Mouse (Mus musculus): ENCODE data around the gene Det1. TPM values are rescaled to one million over a fixed set of nuclear protein-coding genes. Genes with fewer than 3 reads are reported as not detected.

Det1 gene
- total RNA-seq, 2 experiments from 2014 or later, result 17.9 to 22.1 TPM

- no peak for DNase-seq
- Histone ChIP-seq H3K4me3 (peak overlapping the region; percentile 44), H3K27ac (no peak overlapping the region)
- no peak for TF ChIP-seq CTCF (IDR thresholded peaks at IDR 0.05)
- intact Hi-C loops (cut with DNase I), result no loop called here
Observed at GRCm38 (mm10) chr7:78881607-78882468, 34.8 kb upstream of the Det1 start.

GRCm38 (mm10) chr7:78872831-78873230 is 25.8 kb upstream of the Det1 start:
- Histone ChIP-seq H3K4me3 (no peak overlapping the region), H3K27ac (no peak overlapping the region)
- DNase-seq, result no peak
- TF ChIP-seq CTCF (IDR thresholded peaks at IDR 0.05), result no peak
- intact Hi-C loops (cut with DNase I), result no loop called here

DNA sequence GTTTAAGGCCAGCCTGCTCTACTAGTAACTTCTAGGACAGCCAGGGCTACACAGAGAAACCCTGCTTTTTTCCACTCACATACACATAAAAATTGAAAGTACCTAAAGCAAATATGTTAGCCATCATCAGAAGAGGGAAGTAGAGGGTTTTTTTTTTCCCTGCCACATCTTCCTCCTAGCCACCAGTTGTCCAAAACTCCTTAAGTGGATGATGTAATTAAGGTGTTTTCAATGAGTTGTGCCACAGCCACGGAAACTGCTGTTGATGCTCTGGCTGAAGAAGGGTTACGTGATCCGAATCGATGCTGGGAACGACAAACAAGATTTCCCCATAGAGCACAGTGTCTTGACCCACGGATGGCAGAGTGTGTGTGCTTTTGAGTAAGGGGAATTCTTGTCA is 25.3 kb upstream of the Det1 start:
- intact Hi-C loops (cut with DNase I), result no loop called here
- DNase-seq, result no peak
- no peak for TF ChIP-seq CTCF (IDR thresholded peaks at IDR 0.05)
- no peak overlapping the region for H3K4me3 ChIP-seq
- H3K27ac ChIP-seq, result no peak overlapping the region

DNA sequence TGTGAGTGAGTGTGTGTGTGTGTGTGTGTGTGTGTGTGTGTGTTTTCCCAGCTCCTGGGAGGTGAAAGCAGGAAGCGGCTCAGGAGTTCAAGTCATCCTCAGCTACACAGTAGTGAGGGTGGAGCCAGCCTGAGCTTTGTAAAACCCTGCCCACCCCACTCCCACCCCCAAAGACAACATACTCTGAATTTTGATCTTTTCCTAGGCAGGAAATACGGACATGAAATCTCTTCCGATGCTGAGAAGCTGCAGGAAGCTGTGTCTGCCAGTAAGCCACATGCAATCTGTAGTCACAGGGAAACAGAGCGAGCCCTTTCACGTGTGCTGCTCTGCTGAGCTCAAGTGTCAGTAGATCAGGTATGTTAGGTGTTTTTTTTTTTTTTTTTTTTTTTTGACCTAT is 21.7 kb upstream of the Det1 start:
- intact Hi-C loops (cut with DNase I), result no loop called here
- Histone ChIP-seq H3K27ac (no peak overlapping the region), H3K4me3 (no peak overlapping the region)
- DNase-seq, result no peak
- no peak for TF ChIP-seq CTCF (IDR thresholded peaks at IDR 0.05)

GRCm38 (mm10) chr7:78865212-78865949 is 18.3 kb upstream of the Det1 start:
- no peak overlapping the region for H3K4me3 ChIP-seq
- no peak for DNase-seq
- intact Hi-C loops (cut with DNase I), result no loop called here
- no peak overlapping the region for H3K27ac ChIP-seq
- no peak for TF ChIP-seq CTCF (IDR thresholded peaks at IDR 0.05)

DNA sequence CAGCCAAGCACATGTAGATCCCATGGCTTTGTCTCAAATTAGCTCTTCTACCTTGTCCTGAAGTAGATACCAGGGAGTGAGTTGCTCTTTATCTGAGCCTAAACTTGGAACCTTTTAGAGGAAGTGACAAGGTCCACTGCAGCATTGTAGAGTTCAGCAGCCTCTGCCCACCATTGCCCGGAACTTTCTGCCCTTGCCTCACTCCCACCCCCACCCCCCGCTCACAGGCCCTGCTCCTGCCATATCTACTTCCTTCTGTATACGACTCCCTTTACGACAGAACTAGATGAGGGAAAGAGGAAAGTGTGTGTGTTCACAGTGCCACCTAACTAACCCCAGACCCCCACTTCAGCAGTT is 17.4 kb upstream of the Det1 start:
- no peak for TF ChIP-seq CTCF (IDR thresholded peaks at IDR 0.05)
- no peak overlapping the region for H3K27ac ChIP-seq
- H3K4me3 ChIP-seq, result no peak overlapping the region
- intact Hi-C loops (cut with DNase I), result no loop called here
- no peak for DNase-seq

- H3K4me3 ChIP-seq, result no peak overlapping the region
- no peak for DNase-seq
- intact Hi-C loops (cut with DNase I), result no loop called here
- H3K27ac ChIP-seq, result no peak overlapping the region
- no peak for TF ChIP-seq CTCF (IDR thresholded peaks at IDR 0.05)
Observed at GRCm38 (mm10) chr7:78863796-78864445, 16.9 kb upstream of the Det1 start.

DNA sequence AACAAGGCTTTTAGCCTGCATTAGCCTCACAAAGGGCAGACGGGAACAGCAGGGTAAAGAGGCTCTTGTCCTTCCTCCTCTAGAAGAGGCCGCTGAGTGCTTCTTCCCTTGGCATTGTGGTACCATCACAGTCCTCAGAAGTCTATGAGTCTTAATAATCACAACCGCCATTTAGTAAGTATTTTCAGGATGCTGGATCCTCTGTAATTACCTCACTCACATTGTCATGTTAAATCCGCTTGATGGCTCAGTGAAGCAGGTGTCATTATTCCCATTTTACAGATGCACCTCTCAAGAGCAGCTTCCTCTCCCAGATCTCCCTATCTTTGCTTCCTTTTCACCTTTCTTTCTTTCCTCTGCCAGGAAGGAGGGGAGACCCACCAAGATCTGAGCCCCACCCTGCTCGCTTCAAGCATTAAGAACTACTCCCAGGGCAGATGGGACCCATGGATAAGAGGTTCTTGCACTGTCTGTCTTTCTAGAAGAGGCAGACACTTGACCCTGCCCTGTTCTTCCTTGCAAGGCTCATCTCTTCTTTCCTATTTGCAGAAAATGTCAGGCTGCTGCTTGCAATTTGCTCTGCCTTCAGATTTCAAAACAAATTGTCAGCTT is 8.1 kb upstream of the Det1 start:
- DNase-seq, result no peak
- no peak for TF ChIP-seq CTCF (IDR thresholded peaks at IDR 0.05)
- intact Hi-C loops (cut with DNase I), result no loop called here

DNA sequence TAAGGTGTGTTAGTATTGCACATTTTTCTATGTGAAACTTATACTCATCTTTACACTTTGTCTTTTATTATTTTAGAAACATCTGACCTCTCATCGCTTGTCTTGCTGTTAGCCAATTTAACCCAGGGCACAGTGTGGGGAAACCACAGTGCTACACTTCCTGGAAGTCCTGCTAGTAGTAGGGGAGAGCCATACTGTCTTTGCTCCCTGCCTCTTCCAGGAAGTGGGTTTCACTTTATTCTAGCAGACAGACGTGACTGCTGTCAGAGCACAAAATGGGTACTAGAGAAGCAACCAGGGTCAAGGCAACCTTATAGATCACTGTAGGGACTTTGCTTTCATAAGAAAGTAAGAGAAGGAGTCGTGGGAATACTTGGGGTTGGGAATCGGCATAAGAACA is 7.0 kb upstream of the Det1 start:
- no peak for TF ChIP-seq CTCF (IDR thresholded peaks at IDR 0.05)
- intact Hi-C loops (cut with DNase I), result no loop called here
- no peak overlapping the region for H3K4me3 ChIP-seq
- H3K27ac ChIP-seq, result no peak overlapping the region
- DNase-seq, result no peak

More for the DNA sequence above, 8.1 kb upstream of the Det1 start:
- Histone ChIP-seq H3K27ac (no peak overlapping the region), H3K4me3 (no peak overlapping the region)

GRCm38 (mm10) chr7:78846066-78846716 is 872 bp downstream of the Det1 start:
- peak overlapping the region; percentile 98 for H3K27ac ChIP-seq
- no peak for DNase-seq
- no peak for TF ChIP-seq CTCF (IDR thresholded peaks at IDR 0.05)
- peak overlapping the region; percentile 95 for H3K4me3 ChIP-seq
- intact Hi-C loops (cut with DNase I), result loop anchor here (2.0 to 5.0 kb wide), 2 partner anchors 46 to 51 kb away; no protein-coding TSS in a partner anchor

DNA sequence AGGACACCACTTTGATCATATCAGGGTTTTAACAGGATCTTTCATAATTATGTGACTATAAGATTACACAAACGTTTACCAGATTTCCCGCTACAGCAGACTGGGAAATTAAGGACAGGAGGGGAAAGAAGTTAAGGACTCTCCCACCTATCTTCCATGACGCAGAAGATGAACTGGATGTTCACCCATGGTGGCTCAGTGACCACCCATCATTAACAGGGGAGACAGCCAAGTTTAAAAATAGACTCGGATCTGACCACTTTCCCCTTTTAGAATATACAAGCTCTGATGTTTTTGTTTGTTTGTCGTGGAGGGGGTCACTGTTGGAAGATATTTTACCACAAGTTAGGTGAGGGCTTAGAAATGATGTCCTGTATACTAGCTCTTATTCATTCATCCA is 5.5 kb downstream of the Det1 start:
- intact Hi-C loops (cut with DNase I), result no loop called here
- TF ChIP-seq CTCF (IDR thresholded peaks at IDR 0.05), result no peak
- Histone ChIP-seq H3K4me3 (peak overlapping the region; percentile 24; the same call in 1 of the 2 replicates), H3K27ac (peak overlapping the region; percentile 88)
- no peak for DNase-seq

GRCm38 (mm10) chr7:78837250-78837649 is 9.8 kb downstream of the Det1 start:
- DNase-seq, result no peak
- intact Hi-C loops (cut with DNase I), result no loop called here
- Histone ChIP-seq H3K4me3 (no peak overlapping the region), H3K27ac (no peak overlapping the region)
- no peak for TF ChIP-seq CTCF (IDR thresholded peaks at IDR 0.05)

Data from gastrocnemius, adult 2 months (tissue).